Mouse (Mus musculus) liver, postnatal 0 days (tissue): ENCODE data around the gene Rabgap1l. TPM values are rescaled to one million over a fixed set of nuclear protein-coding genes. Genes with fewer than 3 reads are reported as not detected.

Source experiments
- ATAC-seq: fragments of 200-750 bp; cut with Nextera tagmentation; 2 replicates; pipeline ENCODE4 v1.8.0; 2017; ENCODE audit warnings: mild to moderate bottlenecking, moderate library complexity
- DNase-seq: peaks from one replicate; pipeline ENCODE4 v3.0.0-alpha.2; 2016
- H3K27ac ChIP-seq: fragments of 300-500 bp; sonication (generic); 2 replicates; pipeline ENCODE4 v1.5.1; 2014; ENCODE audit warnings: antibody characterized with exemption, moderate library complexity, mild to moderate bottlenecking, low read depth
- H3K27me3 ChIP-seq: fragments of 300-500 bp; sonication (generic); 2 replicates; pipeline ENCODE4 v1.6.1; 2014; ENCODE audit warnings: low read length, control low read depth, mixed read lengths; ENCODE audit not compliant: insufficient read depth
- H3K36me3 ChIP-seq: fragments of 300-500 bp; sonication (generic); replicated peaks from 2 replicates; pipeline ENCODE4 v1.6.1; 2014; ENCODE audit warnings: mild to moderate bottlenecking, control low read depth, low read length, moderate library complexity, mixed read lengths; ENCODE audit not compliant: insufficient read depth
- H3K4me1 ChIP-seq: fragments of 300-500 bp; sonication (generic); 2 replicates; pipeline ENCODE4 v1.6.1; 2014; ENCODE audit warnings: antibody characterized with exemption, mild to moderate bottlenecking, control low read depth; ENCODE audit not compliant: insufficient read depth
- H3K4me2 ChIP-seq: fragments of 300-500 bp; sonication (generic); 2 replicates; pipeline ENCODE4 v1.6.1; 2014; ENCODE audit warnings: low read depth, mild to moderate bottlenecking, low read length, moderate library complexity, mixed read lengths
- H3K4me3 ChIP-seq: fragments of 300-500 bp; sonication (generic); 2 replicates; pipeline ENCODE4 v1.5.1; 2014; ENCODE audit warnings: low read depth, low read length
- H3K9ac ChIP-seq: fragments of 300-500 bp; sonication (generic); replicated peaks from 2 replicates; pipeline ENCODE4 v1.6.1; 2014; ENCODE audit warnings: mild to moderate bottlenecking, moderate library complexity
- H3K9me3 ChIP-seq: fragments of 300-500 bp; sonication (generic); 2 replicates; pipeline ENCODE4 v1.6.1; 2016; ENCODE audit warnings: mild to moderate bottlenecking, control low read depth, low read length, mixed read lengths
- CTCF ChIP-seq: sonication (generic); IDR thresholded peaks from 2 replicates; pipeline ENCODE4 v1.5.1; 2016; ENCODE audit warnings: antibody characterized with exemption, low read depth
- EP300 ChIP-seq: IDR thresholded peaks from 2 replicates; pipeline ENCODE4 v1.6.1; 2016; ENCODE audit warnings: antibody characterized with exemption, low read depth, mild to moderate bottlenecking
- WGBS: fragments of 180-500 bp; shearing (Covaris S2); extraction: QIAGEN DNeasy Blood & Tissue Kit; methylation state at CpG from one replicate; pipeline ENCODE4 v1.1.7; 2014; ENCODE audit not compliant: insufficient replicate concordance; 5-methylcytosine and 5-hydroxymethylcytosine counted together
- polyA plus RNA-seq: library from polyadenylated mRNA; unstranded; fragments of >200 nt; fragmentation: Nextera tagmentation; extraction: Ambion mirVana; gene quantifications from 2 replicates; pipeline ENCODE4 v1.2.1, GENCODE M21; 2015

Rabgap1l gene
- polyA plus RNA-seq, 1 experiment from 2014 or later, result 21.6 TPM

DNA sequence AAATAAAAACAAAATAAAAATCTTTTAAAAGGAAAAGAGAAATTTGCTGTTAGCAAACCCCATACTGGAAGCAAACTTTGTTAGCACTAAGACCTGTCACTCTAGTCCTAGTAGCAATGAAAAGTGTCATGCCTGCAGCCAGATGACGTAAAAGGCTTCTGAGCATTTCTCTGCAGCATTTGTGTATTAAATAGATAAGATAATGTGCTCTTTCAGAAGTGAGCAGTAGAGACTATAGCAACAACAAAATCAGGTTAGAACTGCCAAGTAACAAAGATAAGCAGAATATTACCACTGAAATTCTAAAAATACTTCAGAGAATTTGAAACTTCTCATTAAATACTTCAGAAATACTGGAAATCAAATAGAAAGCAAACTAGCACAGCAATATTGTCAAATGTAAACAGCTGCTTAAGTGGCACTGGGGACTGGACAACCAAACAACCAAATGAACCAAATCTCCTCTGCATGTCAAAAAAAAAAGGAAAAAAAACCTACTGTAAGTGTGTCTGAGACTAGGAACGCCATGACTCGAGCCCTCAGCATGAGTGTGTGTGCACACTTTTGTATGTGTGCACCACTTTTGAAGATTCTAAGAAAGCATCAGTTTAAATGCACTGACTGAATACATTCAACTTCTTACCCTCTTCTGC, 111.5 kb downstream of the Rabgap1l start:
- H3K4me3 ChIP-seq, result no peak overlapping the region
- WGBS, result 68% methylated on average over 3 of the region's 3 CpGs
- no peaks in the 10 kb centered on the region; the same call in 1 of the 2 replicates for H3K9me3 ChIP-seq
- no peak for DNase-seq
- no peak overlapping the region for H3K27ac ChIP-seq
- H3K4me1 ChIP-seq, result no peaks in the 10 kb centered on the region
- no peaks in the 10 kb centered on the region for H3K27me3 ChIP-seq
- ATAC-seq, result no peak
- TF ChIP-seq EP300 (peak; percentile 63), CTCF (no peak)
- H3K9ac ChIP-seq, result no peak overlapping the region
- H3K36me3 ChIP-seq, result no peaks in the 10 kb centered on the region
- no peak overlapping the region for H3K4me2 ChIP-seq

GRCm38 (mm10) chr1:160674763-160675162, 118.2 kb downstream of the Rabgap1l start:
- no peaks in the 10 kb centered on the region for H3K4me1 ChIP-seq
- ATAC-seq (no peak), DNase-seq (no peak)
- H3K36me3 ChIP-seq, result no peaks in the 10 kb centered on the region
- no peak overlapping the region for H3K9ac ChIP-seq
- no peaks in the 10 kb centered on the region for H3K9me3 ChIP-seq
- no peaks in the 10 kb centered on the region for H3K27me3 ChIP-seq
- WGBS, result 81% methylated on average over 2 of the region's 2 CpGs
- TF ChIP-seq EP300 (no peak), CTCF (no peak)
- H3K27ac ChIP-seq, result no peak overlapping the region
- no peak overlapping the region for H3K4me3 ChIP-seq
- H3K4me2 ChIP-seq, result no peak overlapping the region

DNA sequence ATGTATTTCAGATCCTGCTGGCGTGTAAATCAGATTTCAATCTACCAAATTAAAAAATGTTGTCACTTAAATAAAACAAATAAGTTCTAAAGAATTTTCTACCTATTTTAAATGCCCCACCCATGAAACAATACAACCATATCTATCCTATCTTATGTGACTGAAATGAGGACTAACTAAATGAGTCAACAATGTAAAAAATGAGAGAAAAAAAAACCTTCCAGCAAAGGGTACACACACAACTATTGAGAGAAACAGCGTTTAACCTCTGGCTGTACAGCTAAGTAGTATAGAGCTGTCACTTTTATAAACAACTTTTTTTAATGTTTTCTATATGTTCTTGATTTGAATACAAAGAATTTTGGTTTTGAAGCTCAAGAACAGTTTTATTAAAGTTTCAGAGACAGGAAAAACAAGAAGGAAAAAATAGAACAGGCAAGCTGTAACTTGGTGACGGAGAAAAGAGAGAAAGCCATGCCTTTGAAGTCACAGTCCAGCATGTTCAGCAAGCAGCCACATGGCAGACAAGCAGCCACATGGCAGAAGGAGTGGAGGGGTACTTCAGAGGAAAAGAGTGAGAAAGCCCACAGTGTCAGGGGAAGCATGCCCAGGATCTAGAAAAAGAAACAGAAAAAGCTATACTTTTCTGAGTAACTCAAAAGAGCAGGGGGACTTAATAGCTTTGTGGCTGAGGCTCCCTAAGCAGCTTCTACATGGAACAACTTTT, 120.8 kb downstream of the Rabgap1l start:
- Histone ChIP-seq H3K9ac (no peak overlapping the region), H3K9me3 (no peaks in the 10 kb centered on the region), H3K4me3 (no peak overlapping the region), H3K27ac (no peak overlapping the region), H3K4me2 (no peak overlapping the region), H3K36me3 (no peaks in the 10 kb centered on the region), H3K4me1 (no peaks in the 10 kb centered on the region), H3K27me3 (no peaks in the 10 kb centered on the region)
- 76% methylated on average over 3 of the region's 3 CpGs for whole genome bisulfite sequencing
- DNase-seq (no peak), ATAC-seq (no peak)
- TF ChIP-seq CTCF (no peak), EP300 (no peak)

DNA sequence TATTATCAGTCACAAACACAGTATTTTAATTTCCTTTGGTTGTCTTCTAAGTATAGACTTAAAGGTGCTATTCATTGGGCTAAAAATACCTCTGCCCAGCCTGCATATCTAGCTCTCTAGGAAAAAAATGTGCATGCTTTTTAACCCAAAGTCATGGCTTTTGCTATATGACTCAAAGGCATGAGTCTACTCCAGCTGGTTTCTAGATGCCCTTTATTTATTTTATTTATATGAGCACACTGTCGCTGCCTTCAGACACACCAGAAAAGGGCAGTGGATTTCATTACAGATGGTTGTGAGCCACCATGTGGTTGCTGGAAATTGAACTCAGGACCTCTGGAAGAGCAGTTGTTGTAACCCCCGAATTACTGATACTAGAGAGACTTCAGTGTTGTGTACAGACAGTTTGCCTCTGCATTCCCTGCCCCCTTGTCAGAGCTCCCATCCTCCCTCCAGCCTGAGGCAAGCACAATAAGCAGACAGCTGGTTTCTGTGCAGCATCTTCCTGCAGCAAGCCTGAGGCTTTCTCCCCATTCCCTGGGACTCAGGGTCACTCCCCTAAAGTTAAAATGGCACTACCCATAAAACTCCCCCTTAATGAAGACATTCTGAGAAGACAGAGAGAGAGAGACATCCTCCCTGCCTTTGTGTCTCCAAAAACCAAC, 137.1 kb downstream of the Rabgap1l start:
- no peaks in the 10 kb centered on the region for H3K36me3 ChIP-seq
- ATAC-seq (no peak), DNase-seq (no peak)
- no peak overlapping the region for H3K4me2 ChIP-seq
- no peaks in the 10 kb centered on the region for H3K4me1 ChIP-seq
- H3K9ac ChIP-seq, result no peak overlapping the region
- H3K4me3 ChIP-seq, result no peak overlapping the region
- no peaks in the 10 kb centered on the region for H3K27me3 ChIP-seq
- TF ChIP-seq CTCF, result no peak
- TF ChIP-seq EP300, result no peak
- H3K9me3 ChIP-seq, result no peaks in the 10 kb centered on the region
- no peak overlapping the region for H3K27ac ChIP-seq
- whole genome bisulfite sequencing, result 71% methylated on average over 2 of the region's 2 CpGs

DNA sequence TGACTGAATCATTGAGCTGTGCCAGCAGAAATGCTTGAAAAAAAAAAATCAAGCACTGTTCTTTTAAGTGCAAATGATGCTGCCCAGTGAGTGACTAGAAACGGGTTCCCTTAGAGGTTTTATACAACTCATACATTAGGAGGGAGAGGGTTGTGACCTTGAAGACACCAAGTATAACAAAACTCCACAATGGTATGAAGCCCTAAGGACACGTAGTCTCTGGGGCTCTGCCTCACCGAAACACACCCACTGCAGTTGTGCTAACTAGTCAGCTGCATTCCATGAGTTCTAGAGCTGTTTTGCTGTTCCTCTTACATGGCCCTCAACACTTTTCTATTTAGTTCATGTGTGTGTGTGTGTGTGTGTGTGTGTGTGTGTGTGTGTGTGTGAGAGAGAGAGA, 141.3 kb downstream of the Rabgap1l start:
- Histone ChIP-seq H3K27ac (no peak overlapping the region), H3K27me3 (no peaks in the 10 kb centered on the region), H3K36me3 (no peaks in the 10 kb centered on the region), H3K4me3 (no peak overlapping the region), H3K9me3 (no peaks in the 10 kb centered on the region), H3K9ac (no peak overlapping the region), H3K4me2 (no peak overlapping the region), H3K4me1 (no peaks in the 10 kb centered on the region)
- DNase-seq (no peak), ATAC-seq (no peak)
- TF ChIP-seq CTCF (no peak), EP300 (no peak)
- WGBS, result 76% methylated on average over 3 of the region's 3 CpGs

DNA sequence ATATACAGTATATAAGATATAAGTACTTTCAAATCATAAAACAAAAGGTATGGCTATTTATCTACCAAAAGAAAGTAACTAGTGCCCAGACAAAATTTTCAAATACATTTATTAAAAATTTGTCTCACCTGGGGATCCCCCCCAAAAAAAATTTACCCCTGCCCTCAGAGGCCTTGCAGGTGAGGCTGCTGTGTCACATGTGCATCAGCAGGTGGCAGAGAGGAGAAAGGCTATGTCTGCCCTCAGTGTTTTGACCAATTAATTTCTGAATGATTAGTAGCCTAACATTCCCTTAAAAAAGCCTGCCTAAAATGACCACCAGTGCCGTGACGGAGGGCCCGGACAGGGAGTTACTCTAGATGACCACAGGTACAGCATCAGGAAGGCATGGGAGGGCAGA, 147.6 kb downstream of the Rabgap1l start:
- DNase-seq (no peak), ATAC-seq (no peak)
- H3K9me3 ChIP-seq, result no peaks in the 10 kb centered on the region
- H3K4me1 ChIP-seq, result no peaks in the 10 kb centered on the region
- no peak overlapping the region for H3K4me2 ChIP-seq
- no peak overlapping the region for H3K9ac ChIP-seq
- H3K27ac ChIP-seq, result no peak overlapping the region
- WGBS, result 90% methylated on average over 3 of the region's 3 CpGs
- H3K4me3 ChIP-seq, result no peak overlapping the region
- no peaks in the 10 kb centered on the region for H3K27me3 ChIP-seq
- H3K36me3 ChIP-seq, result no peaks in the 10 kb centered on the region
- TF ChIP-seq EP300, result no peak
- peak; percentile 19; the same call in 1 of the 2 replicates for TF ChIP-seq CTCF
